Mouse (Mus musculus): ENCODE data around the gene Rasgrp3.

- TF ChIP-seq CTCF (IDR thresholded peaks at IDR 0.05; ENCODE audit: borderline replicate concordance, insufficient read depth, low read depth, low read length) (no peak), POLR2A (IDR thresholded peaks at IDR 0.05; ENCODE audit: borderline replicate concordance, insufficient read depth, low read length) (no peak)
Measured at GRCm38 (mm10) chr17:75440619-75441018, 4.9 kb downstream of the Rasgrp3 start.
